Mouse (Mus musculus) right cerebral cortex, postnatal 36 days (tissue): ENCODE measurements around the gene Pphln1.
"Not testable (repeated sequence)": the region's sequence is repeated elsewhere in the genome, so short reads cannot be mapped to it uniquely, and the experiment has no call there.

Experiments
- DNase-seq, 2 experiments: peaks; one replicate each; pipeline ENCODE4 v3.0.0; 2022; ENCODE audit warnings: low spot score in 2 of 2, mixed read lengths in 1 of 2

Pphln1 gene

DNA sequence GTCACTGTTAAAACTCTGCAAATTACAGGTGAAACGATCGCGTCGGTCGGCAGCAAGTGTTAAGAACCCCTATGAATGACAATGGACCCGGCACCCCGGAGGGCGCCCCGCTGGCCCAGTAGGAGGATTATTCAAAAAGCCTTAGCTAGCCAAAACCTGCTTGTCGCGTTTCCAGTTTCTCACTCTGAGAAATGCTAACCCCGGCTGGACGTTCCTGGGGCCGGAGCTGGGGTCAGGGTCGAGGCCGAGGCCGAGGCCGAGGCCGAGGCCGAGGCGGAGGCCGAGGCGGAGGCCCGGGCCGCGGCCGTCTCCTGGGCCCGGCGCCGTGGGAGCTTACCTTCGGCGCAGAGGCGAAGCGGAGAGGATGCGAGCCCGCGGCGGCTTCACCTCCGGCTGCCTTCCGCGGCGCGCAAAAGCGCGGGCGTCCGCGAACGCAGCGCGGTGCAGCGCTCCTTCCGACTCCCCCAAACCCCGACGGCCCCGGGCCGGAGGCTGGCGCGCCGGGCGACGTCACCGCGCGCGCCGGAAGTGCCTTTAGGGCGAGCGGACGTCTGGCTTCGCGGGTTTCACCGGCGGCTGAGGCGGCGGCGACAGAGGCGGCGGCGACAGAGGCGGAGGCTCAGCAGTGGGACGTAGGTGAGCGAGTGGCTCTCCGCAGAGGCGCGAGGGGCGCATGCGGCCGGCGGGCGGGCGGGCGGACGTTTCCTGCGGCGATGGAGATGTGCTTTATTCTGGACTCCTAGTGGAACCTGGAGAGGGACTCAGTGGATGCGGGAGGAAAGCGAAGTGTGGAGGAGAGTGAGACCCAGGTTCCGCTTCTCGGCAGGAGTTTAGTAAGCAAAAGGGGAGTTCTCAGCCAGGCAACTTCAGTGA, at the start of gene Pphln1, which contains the start of gene Zcrb1:
Pphln1 (plus strand) TSS at position 525 of the 873 bp plus-strand sequence.
Zcrb1 (minus strand) TSS at position 509 of the 873 bp plus-strand sequence.
- DNase-seq, result peak; percentile 63 to 70

DNA sequence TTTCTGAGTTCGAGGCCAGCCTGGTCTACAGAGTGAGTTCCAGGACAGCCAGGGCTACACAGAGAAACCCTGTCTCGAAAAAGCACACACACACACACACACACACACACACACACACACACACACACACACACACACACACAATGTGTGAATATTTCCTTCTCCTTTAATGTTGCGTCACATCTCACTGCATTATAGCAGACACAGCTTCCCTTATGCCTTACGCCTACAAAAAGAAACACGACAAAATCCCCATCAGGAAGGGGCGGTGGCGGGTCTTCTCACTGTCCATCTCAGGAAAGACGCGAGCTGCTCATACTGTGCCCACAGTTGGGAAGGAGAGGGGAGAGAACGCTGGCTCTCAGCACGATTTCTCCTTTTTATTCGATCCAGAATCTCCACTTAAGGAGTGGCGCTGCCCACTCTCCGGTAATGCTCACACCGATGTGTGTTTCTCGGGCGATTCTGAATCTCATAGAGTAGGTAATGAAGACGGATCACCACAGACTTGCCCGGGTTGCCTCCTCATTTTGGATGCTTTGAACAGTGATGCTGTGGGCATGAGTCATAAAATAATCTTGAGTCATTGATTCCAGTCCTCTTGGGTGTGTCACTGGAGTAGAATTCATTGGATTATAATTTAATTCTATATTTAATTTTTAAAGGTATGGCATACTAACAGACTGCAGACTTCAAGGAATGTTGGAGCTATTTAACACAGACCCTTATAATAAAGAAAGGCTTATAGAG, 39.6 kb upstream of the Pphln1 start:
- no peak for DNase-seq

DNA sequence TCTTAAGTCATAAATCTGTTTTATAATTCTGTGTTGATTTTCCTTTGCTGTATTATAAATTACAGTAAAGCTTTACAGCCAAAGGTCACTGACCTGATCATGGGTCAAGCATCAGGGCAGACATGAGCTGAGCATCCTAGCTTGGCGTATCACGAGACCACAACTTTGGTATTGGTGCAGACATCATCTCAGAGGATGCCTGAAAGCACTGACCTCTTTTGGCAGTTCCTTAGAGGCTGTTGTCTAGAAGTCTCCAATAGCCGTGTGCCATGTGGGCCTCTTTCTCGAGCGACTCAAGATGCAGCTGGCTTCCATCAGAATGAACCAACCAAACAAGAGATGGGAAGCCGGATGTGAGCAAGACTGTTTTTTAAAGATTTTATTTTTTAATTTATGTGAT, 32.6 kb upstream of the Pphln1 start:
- DNase-seq, result no peak

DNA sequence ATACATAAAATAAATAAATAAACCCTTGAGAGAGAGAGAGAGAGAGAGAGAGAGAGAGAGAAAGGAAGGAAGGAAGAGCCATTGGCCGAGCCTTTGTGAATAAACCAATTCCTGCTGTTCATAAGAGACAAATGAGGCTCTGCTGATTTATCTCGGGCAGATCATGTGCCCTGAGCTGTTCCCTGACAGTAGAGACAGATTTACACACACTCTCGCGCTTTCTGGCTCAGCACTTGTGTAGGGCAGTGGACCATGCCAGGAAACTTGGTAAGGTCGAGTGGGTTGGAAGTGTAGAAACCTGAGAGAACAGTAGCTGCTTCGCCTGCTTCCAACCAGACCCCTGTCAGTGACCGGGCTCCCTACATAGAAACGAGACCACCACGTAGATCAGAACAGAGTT, 29.6 kb upstream of the Pphln1 start:
- peak in 1 of 2 experiments; percentile 4 for DNase-seq

DNA sequence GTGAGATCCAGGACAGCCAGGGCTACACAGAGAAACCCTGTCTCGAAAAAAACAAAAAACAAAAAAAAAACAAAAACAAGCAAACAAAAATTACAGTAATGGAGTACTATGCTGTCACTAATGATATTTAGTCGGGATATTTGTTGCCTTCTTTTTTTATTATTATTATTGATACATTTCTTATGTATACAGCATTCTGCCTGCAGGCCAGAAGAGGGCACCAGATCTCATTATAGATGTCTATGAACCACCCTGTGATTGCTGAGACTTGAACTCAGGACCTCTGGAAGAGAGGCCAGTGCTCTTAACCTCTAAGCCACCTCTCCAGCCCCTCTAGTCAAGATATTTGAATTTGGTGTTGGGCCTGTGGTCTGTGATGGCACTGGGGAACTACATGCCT, 26.3 kb upstream of the Pphln1 start:
- no peak for DNase-seq

DNA sequence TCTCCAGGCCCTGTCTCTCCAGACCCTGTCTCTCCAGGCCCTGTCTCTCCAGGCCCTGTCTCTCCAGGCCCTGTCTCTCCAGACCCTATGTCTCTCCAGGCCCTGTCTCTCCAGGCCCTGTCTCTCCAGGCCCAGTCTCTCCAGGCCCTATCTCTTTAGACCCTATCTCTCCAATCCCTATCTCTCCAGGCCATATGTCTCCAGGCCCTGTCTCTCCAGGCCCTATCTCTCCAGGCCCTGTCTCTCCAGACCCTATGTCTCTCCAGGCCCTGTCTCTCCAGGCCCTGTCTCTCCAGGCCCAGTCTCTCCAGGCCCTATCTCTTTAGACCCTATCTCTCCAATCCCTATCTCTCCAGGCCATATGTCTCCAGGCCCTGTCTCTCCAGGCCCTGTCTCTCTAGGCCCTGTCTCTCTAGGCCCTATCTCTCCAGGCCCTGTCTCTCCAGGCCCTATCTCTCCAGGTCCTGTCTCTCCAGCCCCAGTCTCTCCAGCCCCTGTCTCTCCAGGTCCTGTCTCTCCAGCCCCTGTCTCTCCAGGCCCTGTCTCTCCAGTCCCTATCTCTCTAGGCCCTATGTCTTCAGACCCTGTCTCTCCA, 25.5 kb upstream of the Pphln1 start:
- DNase-seq, result not testable (repeated sequence)

DNA sequence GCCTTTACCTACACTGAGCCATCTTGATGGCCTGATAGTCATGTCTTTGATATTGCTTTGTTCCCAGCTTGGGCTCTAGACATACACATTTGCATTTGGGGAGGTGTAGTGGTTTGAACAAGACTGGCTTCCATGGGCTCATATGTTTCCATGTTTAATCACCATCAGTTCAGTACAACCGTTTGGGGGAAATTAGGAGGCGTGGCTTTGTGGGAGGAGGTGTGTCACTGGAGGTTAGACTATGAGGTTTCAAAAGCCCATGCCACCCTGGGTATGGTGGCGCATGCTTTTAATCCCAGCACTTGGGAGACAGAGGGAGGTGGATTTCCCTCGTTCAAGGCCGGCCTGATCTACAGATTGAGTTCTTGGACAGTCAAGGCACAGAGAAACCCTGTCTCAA, 22.5 kb upstream of the Pphln1 start:
- no peak for DNase-seq

DNA sequence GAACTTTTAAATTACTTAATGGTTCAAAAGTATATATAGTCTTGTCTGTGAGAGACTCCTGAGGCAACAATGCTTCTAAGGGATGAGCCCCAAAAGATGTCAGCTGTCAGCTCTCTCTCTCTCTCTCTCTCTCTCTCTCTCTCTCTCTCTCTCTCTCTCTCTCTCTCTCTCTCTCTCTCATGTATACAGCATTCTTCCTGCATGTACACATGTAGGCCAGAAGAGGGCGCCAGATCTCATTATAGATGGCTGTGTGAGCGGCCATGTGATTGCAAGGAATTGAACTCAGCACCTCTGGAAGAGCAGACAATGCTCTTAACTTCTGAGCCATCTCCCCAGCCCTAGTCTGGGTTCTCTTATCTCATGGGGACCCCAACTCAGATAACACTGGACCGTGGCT, 19.0 kb upstream of the Pphln1 start:
- DNase-seq, result no peak

DNA sequence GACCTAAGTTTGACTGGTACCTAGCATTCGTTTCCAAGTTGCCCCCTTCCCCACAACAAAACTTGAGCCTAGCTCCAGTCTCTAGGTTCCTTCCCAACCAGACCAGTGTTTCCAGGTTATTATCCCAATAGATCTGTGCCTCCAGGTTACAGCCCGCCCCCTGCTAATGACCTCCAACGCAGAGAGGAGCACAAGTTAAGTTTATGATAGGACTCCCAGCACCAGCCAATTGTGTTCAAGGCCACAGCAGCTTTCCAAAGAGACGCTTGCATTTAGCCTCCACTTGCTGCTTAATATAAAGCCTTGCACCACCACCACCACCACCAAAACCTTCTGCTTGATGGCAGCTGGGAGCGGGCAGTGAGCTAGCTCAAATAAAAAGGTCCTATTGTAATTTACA, 16.8 kb upstream of the Pphln1 start:
- no peak for DNase-seq

DNA sequence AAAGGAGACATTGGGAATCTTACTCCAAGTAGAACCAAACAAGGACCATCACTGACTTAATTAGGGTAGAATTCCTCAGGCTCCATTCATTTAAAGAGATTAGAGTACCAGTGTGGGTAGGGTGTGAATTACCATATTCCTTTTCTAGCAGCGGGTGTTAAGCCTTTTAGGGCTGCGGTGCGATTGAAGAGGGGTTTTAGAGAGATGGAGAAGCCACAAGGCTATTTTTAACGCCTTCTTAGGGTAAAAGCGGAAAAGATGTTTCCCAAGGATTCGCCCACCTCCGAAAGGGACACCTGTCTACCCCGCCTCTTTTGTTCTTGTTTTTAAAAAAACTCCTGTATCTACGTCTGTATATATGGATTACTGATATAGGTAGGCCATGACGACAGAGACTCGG, 881 bp upstream of the Pphln1 start:
- DNase-seq, result no peak

DNA sequence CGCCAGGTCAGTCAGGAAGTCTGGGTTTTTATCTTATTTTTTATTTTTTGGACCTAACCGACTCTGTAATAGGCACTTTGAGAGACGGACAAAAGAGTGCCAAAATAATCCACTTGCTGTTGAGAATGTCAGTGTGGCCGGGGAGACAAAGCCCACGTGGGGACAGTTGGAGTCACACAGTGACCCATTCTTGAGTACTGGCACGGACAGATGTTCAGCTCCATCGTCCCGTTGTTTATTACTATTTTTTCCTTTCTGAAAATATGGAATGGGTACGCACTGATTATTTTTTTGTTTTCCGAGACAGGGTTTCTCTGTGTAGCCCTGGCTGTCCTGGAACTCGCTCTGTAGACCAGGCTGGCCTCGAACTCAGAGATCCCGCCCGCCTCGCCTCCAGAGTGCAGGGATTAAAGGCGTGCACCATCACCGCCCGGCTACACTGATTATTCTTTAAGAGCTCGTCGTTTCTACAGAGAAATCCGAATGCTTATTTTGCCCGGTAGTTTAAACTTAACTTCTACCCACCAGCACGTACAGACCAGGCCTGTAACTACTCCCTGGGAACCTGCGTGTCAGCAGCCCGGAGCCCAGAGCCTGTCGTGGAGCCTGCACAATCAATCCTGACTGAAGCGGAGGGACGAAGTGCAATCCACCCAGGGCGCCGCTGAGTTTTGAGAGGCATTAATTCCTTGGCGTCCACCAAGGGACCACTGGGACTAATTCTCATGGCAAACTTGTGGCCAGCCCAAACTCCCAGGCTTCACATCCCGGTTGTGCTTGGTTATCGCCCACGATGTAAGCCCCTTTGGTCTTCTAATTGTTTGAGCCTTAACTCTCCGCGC, 770 bp downstream of the Pphln1 start:
- DNase-seq, result no peak

DNA sequence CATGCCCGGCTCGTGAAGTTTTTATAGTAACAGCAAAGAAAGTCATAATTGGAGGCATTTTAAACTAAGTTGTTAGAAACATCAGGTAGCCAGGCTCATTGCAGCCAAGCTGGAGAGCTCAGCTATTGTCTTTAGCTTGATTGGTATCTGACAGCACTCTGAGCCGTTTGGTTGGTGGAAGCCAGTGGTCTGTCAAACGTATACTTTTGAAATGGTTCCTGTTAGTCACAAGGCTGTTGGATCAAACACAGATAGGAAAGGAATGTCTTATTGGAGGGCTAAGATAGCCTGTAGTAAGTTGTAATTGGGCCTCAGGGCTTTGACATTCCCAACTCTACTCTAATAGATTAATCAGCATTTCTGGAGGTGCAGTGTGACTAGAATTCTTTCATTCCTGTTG, 3.3 kb downstream of the Pphln1 start:
- DNase-seq, result no peak

DNA sequence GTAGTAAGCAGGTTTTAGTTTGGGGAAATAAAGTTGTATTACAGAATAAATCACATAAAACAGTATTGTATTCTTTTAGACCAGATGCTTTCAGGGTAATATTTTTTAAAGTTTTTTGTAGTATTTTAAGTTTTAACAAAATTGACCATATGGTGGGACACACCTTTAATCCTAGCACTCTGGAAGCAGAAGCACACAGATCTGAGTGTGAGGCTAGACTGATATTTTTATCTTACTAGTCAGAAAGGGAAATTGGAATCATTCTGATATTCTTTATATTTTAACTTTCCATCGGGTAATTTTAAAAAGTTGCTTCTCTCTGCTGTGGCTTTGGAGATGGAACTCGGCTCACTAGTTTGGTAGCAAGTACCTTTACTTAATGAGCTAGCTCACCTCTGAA, 4.6 kb downstream of the Pphln1 start:
- DNase-seq, result no peak

DNA sequence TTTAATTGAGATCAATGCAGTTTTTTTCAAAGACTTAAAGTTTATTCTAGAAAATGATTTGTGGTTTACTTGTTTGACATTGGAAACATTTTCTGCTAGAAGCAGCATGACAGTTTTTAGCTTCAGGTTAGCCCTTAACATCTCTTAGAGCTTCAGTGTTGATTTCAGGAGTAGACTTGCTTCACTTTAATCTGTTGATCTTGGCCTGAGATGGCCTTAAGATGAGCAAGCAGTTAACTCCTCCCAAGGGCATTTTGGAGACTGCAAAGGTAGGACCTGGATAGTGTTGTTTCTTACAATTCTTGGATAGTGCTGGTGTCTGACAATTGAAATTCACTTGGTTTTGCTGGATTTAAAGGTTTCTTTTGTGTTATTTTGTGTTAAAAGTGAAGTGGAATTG, 6.7 kb downstream of the Pphln1 start:
- no peak for DNase-seq

DNA sequence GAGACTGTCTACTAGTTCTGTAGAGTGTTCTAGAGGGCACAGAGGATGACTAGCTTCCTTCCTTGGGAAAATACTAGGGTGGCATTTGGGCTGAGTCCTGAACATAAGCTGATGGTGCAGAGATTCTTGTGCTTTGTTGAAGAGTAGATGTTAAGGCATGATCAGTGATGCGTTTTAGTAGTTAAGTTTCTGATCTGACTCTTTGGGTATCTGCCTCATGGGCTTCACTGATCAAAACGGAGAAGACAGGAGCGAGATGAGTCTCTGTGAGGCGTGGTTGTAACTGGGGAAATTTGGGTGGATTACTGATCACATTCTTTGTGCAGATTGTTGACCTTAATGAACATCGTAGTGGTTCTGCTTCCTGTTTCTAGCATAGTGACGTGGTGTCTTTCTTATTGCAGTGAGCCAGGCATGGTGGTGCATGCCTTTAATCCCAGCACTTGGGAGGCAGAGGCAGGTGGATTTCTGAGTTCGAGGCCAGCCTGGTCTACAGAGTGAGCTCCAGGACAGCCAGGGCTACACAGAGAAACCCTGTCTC, 7.4 kb downstream of the Pphln1 start:
- DNase-seq, result no peak

DNA sequence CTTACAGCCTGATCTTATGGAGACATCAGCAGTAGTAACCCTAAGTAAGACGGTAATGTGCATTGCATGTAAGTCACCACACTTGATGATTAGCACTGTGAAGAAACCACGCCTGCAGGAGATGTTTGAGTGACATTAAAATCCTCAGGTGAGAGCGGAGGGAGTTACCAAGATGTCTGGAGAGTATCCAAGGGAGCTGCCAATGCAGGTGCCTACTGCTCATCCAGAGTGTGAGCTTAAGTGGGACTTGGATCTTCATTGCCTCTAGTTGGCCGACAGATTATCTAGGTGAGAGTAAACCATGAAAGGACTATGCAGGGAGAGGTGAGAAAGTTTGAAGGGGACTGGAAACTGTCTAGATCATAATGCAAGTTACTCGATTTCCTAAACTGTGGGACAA, 8.3 kb downstream of the Pphln1 start:
- no peak for DNase-seq

DNA sequence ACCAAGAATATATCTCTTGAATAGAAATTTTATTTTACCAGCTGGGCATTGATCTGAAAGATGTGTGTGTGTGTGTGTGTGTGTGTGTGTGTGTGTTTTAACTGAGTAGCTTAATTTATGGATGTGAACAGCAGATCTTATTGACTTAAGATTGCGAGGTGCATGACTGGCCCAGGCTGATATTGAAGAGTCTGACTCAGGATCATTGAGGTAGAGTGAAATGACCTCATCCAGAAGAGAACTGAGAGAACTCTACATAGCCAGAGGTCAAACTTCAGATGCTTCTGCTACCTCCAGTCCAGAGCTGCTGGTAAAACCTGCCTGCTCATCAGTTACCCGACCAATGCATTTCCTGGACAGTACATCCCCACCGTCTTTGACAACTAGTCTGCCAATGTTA, 14.3 kb downstream of the Pphln1 start:
- no peak for DNase-seq

DNA sequence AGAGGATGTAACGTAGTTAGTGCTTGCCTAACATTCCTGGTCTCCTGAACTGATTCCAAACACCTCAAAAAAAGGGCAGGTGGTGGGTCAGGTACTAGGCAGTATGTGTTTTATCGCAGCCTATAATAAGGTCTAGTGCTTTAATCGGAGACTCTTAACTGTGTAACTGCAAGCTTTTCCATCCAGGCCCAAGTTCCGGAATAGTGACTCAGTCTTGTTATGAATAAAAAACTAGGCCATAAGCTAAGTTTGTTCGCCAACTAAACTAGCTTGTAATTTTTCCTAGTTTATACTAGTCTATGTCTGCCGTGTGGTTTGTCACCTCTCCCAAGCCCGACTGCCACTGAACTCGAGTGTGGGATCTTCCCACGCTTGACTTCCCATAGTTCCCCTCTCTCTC, 16.3 kb downstream of the Pphln1 start:
- DNase-seq, result no peak

DNA sequence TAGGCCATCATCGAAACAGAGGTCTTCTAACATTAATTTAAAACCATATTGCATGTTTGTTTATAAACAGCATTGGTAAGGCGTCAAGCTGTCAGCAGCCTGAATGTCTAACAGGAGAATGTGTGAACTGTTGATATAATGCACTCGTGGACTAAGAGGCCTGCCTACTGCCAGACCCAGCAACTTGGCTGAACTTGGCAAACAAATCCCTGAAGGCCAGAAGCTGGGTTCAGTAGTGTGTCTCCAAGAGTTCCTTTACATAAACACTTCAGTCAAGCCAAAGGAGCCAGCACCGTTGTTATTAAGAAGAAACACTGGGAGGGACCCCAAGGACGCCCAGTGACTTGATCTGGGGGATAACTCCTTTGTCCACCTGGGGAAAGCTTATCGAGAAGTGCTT, 18.1 kb downstream of the Pphln1 start:
- no peak for DNase-seq

DNA sequence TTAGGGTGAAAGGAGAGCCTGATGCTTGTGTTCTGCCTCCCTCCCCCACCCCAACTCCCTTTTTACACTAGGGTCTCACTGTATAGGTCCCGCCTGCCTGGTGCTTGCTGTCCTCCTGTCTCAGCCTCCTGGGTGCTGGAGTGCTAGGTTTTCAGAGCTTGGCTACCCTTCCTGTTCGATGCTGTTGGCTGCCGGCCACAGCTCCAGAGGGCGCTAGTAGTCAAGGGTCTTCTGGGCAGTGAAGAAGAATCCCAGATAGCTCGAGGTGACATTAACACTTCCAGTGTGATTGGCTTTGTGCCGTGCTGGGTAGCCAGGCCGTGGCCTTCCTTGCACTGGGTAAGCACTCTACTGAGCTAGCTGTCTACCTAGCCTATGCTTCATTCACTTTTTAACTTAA, 22.4 kb downstream of the Pphln1 start:
- no peak for DNase-seq

DNA sequence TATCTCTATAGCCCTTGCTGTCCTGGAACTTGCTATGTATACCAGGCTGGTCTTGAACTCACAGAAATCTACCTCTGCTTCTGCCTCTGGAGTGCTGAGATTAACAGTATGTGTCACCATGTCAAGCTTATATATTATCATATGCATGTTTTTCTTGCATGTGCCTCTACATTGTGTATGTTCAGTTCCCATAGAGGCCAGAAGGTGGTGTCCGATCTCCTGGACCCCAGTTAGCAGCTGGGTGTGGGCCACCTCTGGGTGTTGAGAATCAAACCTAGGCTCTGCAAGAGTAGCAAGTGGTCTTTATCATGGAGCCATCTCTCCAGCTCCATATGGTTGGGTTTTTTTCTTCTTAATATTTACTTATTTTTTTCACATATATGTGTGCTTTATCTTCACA, 24.4 kb downstream of the Pphln1 start:
- no peak for DNase-seq
